Mouse (Mus musculus) stomach, postnatal 0 days (tissue): ENCODE results near the gene Mgst3. TPM values are rescaled to one million over a fixed set of nuclear protein-coding genes. Genes with fewer than 3 reads are reported as not detected.

Source experiments
- ATAC-seq: fragments of 200-750 bp; cut with Nextera tagmentation; 2 replicates; pipeline ENCODE4 v1.8.0; 2017; ENCODE audit not compliant: low FRiP score, low TSS enrichment
- DNase-seq: peaks from one replicate; pipeline ENCODE4 v3.0.0-alpha.2; 2016; ENCODE audit warnings: low spot score
- H3K27ac ChIP-seq: fragments of 300-500 bp; sonication (generic); replicated peaks from 2 replicates; pipeline ENCODE4 v1.5.1; 2014; ENCODE audit warnings: mild to moderate bottlenecking, control low read depth
- H3K27me3 ChIP-seq: fragments of 300-500 bp; sonication (generic); 2 replicates; pipeline ENCODE4 v1.6.1; 2014; ENCODE audit warnings: low read length; ENCODE audit not compliant: control insufficient read depth, insufficient read depth
- H3K36me3 ChIP-seq: fragments of 300-500 bp; sonication (generic); 2 replicates; pipeline ENCODE4 v1.6.1; 2014; ENCODE audit warnings: low read length, mixed read lengths; ENCODE audit not compliant: control insufficient read depth, insufficient read depth
- H3K4me1 ChIP-seq: fragments of 300-500 bp; sonication (generic); replicated peaks from 2 replicates; pipeline ENCODE4 v1.6.1; 2014; ENCODE audit warnings: antibody characterized with exemption; ENCODE audit not compliant: control insufficient read depth, insufficient read depth
- H3K4me2 ChIP-seq: fragments of 300-500 bp; sonication (generic); replicated peaks from 2 replicates; pipeline ENCODE4 v1.6.1; 2014; ENCODE audit warnings: low read depth, mild to moderate bottlenecking, control low read depth, moderate library complexity
- H3K4me3 ChIP-seq: fragments of 300-500 bp; sonication (generic); 2 replicates; pipeline ENCODE4 v1.5.1; 2014; ENCODE audit warnings: low read depth, low read length, control low read depth
- H3K9ac ChIP-seq: fragments of 300-500 bp; sonication (generic); 2 replicates; pipeline ENCODE4 v1.6.1; 2014; ENCODE audit warnings: mild to moderate bottlenecking, low read length, control low read depth, mixed read lengths
- H3K9me3 ChIP-seq: fragments of 300-500 bp; sonication (generic); 2 replicates; pipeline ENCODE4 v1.6.1; 2016; ENCODE audit warnings: low read length; ENCODE audit not compliant: control insufficient read depth
- CTCF ChIP-seq: IDR thresholded peaks from 2 replicates; pipeline ENCODE4 v1.5.1; 2016; ENCODE audit warnings: antibody characterized with exemption, low read depth, mild to moderate bottlenecking, moderate library complexity
- EP300 ChIP-seq: optimal IDR thresholded peaks from 2 replicates; pipeline ENCODE3; 2016; ENCODE audit warnings: antibody characterized with exemption
- WGBS: fragments of 180-500 bp; shearing (Covaris S2); extraction: QIAGEN DNeasy Blood & Tissue Kit; methylation state at CpG from one replicate; pipeline ENCODE4 v1.1.7; 2014; 5-methylcytosine and 5-hydroxymethylcytosine counted together
- polyA plus RNA-seq: library from polyadenylated mRNA; unstranded; fragments of >200 nt; fragmentation: Nextera tagmentation; extraction: Ambion mirVana; gene quantifications from 2 replicates; pipeline ENCODE4 v1.2.1, GENCODE M21; 2015

Gene Mgst3
- polyA plus RNA-seq, 1 experiment from 2014 or later = 991 TPM

DNA sequence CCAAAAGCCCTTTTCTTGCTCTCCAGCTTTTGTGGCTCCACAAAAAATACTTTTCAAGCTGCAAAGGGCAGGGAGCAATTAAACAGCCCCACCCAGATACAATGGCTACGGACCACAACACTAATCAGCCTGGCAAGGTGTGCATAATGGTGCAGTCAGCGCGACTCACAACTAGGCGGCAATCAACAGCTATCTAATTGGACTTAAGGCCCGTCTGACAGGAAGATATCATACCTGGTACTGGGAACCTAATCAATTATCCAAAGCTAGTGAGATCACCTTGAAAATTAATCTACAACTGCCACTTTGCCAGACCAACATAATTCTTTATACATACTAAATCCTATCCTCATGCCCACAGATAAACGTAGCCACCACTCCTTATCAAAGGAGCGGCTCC lies 11.3 kb downstream of the Mgst3 start:
- Histone ChIP-seq H3K4me3 (no peak overlapping the region), H3K27ac (peak overlapping the region; percentile 86), H3K27me3 (no peaks in the 10 kb centered on the region), H3K9me3 (no peaks in the 10 kb centered on the region), H3K36me3 (no peaks in the 10 kb centered on the region), H3K4me2 (no peak overlapping the region), H3K9ac (no peak overlapping the region), H3K4me1 (peaks cover 5% of the 10 kb centered on the region; the same call in 1 of the 2 replicates)
- ATAC-seq = peak; percentile 31
- 63% methylated on average over 7 of the region's 7 CpGs for WGBS
- TF ChIP-seq EP300 (no peak), CTCF (0 out of 2 replicates have a peak, but pooled peaks have one; percentile 20)
- DNase-seq = no peak

DNA sequence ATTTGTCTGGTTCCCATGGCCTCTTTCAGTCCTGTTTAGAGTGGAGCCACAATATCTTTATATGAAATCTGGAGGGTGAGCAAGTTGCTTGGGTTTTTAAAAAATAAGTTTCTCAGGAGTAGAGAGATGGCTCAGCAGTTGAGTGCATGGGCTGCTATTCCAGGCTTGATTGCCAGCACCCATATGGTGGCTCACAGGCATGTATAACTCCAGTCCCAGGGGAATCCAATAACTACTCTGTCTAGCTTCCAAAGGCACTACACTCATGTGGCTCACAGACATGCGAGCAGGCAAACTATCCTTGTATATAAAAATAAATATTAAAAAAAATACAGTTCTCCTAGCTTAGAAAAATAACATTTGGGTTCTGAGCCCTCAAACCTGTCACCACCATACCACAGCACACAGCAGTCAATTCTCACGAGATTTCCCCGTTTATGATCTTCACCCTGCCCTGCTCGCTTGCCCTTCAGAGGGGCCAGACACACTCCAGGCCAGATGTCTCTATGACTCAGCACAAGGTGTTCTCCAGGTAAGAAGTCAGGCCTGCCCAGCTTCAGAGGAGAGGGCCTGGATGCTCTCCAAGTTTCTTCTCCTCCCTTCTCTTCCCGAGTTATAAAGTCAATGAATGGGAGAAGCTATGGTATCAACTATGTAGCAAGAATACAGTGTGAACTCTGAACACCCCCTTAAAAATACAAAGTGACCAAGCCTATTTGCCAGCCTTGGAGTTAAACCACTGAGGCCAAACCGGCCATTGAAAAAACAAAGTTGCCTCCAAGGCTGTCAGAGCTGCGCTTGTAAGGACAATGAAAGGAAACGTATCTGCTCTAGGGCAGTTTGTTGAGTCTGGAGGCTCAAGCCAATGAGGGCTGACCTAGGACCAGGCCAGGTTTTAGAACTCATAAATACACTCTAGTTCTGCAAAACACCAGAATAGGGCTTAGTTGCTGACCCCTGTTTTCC lies 12.3 kb downstream of the Mgst3 start:
- Histone ChIP-seq H3K9me3 (no peaks in the 10 kb centered on the region), H3K36me3 (0 out of 2 replicates have a peak, but pooled peaks cover 3% of the 10 kb centered on the region), H3K9ac (0 out of 2 replicates have a peak overlapping the region, but pooled peaks have one; percentile 13), H3K4me3 (no peak overlapping the region), H3K4me2 (no peak overlapping the region), H3K4me1 (peaks cover 5% of the 10 kb centered on the region; the same call in 1 of the 2 replicates), H3K27ac (peak overlapping the region; percentile 86), H3K27me3 (no peaks in the 10 kb centered on the region)
- ATAC-seq (peak; percentile 72), DNase-seq (peak; percentile 70)
- 44% methylated on average over 8 of the region's 8 CpGs for WGBS
- TF ChIP-seq CTCF = no peak
- no peak for TF ChIP-seq EP300

DNA sequence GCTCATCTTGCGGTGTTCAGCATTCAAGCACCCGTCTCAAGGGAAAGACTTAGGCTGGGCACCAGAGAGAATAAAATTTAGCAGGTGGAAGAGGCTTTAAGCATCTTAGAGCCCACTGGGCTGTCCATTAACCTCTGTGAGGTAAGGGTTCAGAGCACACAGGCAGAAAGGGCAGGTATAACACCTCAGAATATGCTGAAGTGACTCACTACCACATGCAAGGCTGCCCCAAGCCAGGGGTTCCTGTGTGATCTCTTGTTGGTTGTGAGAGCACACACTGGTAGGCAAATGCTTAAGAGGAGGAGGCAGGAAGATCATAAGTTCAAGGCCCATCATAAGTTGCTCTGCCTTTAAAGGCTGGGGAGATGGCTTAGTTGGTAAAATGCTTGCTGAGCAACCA lies 13.4 kb downstream of the Mgst3 start:
- Histone ChIP-seq H3K9ac (no peak overlapping the region), H3K27ac (peak overlapping the region; percentile 86), H3K27me3 (no peaks in the 10 kb centered on the region), H3K36me3 (0 out of 2 replicates have a peak, but pooled peaks cover 3% of the 10 kb centered on the region), H3K4me2 (no peak overlapping the region), H3K4me1 (peaks cover 5% of the 10 kb centered on the region; the same call in 1 of the 2 replicates), H3K9me3 (no peaks in the 10 kb centered on the region), H3K4me3 (no peak overlapping the region)
- TF ChIP-seq EP300 (no peak), CTCF (no peak)
- DNase-seq (no peak), ATAC-seq (no peak)
- WGBS = 80% methylated on average over 2 of the region's 2 CpGs

DNA sequence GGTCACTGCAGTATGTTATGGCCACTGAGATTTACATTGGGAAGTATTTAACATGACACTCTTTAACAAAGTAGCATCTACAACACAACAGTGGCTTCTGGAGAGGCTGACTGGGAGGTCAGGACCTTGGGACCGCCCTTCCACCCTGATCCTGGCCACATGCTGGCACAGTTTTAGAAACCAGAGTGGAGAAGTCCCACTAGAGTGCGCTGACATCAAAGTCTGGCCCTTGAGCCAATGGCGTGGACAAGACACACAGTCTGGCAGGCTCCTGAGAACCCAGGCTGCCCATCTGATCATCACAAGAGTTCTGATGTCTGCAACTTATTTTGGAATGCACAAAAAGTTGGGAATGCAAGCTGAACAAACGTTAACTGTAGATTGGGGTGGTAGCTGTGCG lies 13.9 kb downstream of the Mgst3 start:
- no peaks in the 10 kb centered on the region for H3K27me3 ChIP-seq
- peak overlapping the region; percentile 35; the same call in 1 of the 2 replicates for H3K27ac ChIP-seq
- ATAC-seq (no peak), DNase-seq (no peak)
- no peaks in the 10 kb centered on the region for H3K9me3 ChIP-seq
- TF ChIP-seq EP300 = no peak
- no peak for TF ChIP-seq CTCF
- WGBS = 80% methylated on average over 5 of the region's 5 CpGs
- H3K9ac ChIP-seq = no peak overlapping the region
- H3K4me1 ChIP-seq = peaks cover 5% of the 10 kb centered on the region; the same call in 1 of the 2 replicates
- 0 out of 2 replicates have a peak, but pooled peaks cover 3% of the 10 kb centered on the region for H3K36me3 ChIP-seq
- no peak overlapping the region for H3K4me3 ChIP-seq
- H3K4me2 ChIP-seq = no peak overlapping the region

DNA sequence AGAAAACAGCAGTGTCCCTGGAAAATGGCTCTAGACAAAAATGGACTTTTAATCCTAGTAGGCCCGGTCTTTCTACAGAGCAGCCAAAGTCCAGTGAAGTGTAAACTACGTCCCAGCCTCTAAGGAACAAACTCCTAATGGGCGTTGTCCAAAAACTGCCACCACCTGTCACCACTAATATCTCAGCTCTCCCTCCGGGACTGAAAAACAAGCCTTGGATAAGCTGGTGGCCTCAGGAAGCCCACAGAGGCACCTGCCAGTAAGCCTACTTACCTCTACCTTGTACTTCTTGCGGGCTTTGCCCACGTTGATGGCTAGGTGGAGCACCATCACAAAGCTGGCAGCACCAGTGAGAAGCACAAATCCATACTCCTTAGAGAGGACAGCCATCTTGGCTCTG lies 15.6 kb downstream of the Mgst3 start:
- Histone ChIP-seq H3K36me3 (0 out of 2 replicates have a peak, but pooled peaks cover 3% of the 10 kb centered on the region), H3K9me3 (no peaks in the 10 kb centered on the region), H3K4me1 (peaks cover 5% of the 10 kb centered on the region; the same call in 1 of the 2 replicates), H3K4me3 (no peak overlapping the region), H3K27ac (peak overlapping the region; percentile 83), H3K4me2 (no peak overlapping the region), H3K9ac (no peak overlapping the region), H3K27me3 (no peaks in the 10 kb centered on the region)
- WGBS = 60% methylated on average over 6 of the region's 6 CpGs
- peak; percentile 69 for ATAC-seq
- peak; percentile 71 for DNase-seq
- TF ChIP-seq EP300 = no peak
- TF ChIP-seq CTCF = 0 out of 2 replicates have a peak, but pooled peaks have one; percentile 30

DNA sequence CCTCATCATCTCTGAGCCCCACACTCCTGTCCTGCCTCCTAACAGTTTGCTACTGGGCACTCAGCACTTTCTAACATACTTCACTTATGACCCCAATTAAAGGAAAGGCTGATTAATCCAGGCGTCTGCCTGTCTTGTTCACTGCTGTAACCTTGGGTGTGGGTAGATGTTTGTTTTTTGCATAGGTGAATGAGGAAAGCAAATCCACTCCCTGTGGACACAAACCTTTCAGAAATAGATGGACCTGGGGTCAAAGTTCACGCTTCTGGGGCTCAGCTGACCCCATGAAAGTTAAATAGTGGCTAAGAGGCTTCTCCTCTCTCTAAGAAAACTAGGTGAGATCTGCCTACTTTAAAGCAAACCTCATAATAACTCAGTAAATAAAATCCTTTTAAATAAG lies 18.7 kb downstream of the Mgst3 start:
- Histone ChIP-seq H3K9me3 (no peaks in the 10 kb centered on the region), H3K27ac (peak overlapping the region; percentile 69), H3K9ac (no peak overlapping the region), H3K36me3 (0 out of 2 replicates have a peak, but pooled peaks cover 3% of the 10 kb centered on the region), H3K4me3 (no peak overlapping the region), H3K27me3 (no peaks in the 10 kb centered on the region), H3K4me2 (no peak overlapping the region), H3K4me1 (no peaks in the 10 kb centered on the region)
- ATAC-seq (peak; percentile 40), DNase-seq (no peak)
- TF ChIP-seq EP300 (no peak), CTCF (no peak)
- WGBS = 40% methylated on average over 2 of the region's 2 CpGs
